Mouse (Mus musculus) hindbrain, embryonic 12.5 days (tissue): ENCODE measurements around the gene Ubald2. TPM values are rescaled to one million over a fixed set of nuclear protein-coding genes. Genes with fewer than 3 reads are reported as not detected.
"Not testable (repeated sequence)": the region's sequence is repeated elsewhere in the genome, so short reads cannot be mapped to it uniquely, and the experiment has no call there.

Experiments used
- ATAC-seq: fragments of 200-750 bp; cut with Nextera tagmentation; 2 replicates; pipeline ENCODE4 v1.8.0; 2017; ENCODE audit warnings: moderate TSS enrichment; ENCODE audit not compliant: low FRiP score
- H3K27ac ChIP-seq: fragments of 300-500 bp; sonication (generic); 2 replicates; pipeline ENCODE4 v1.5.1; 2016; ENCODE audit warnings: mild to moderate bottlenecking
- H3K27me3 ChIP-seq: fragments of 300-500 bp; sonication (generic); 2 replicates; pipeline ENCODE4 v1.6.1; 2016; ENCODE audit warnings: mild to moderate bottlenecking
- H3K36me3 ChIP-seq: fragments of 300-500 bp; sonication (generic); 2 replicates; pipeline ENCODE4 v1.6.1; 2016; ENCODE audit warnings: mild to moderate bottlenecking
- H3K4me1 ChIP-seq: fragments of 300-500 bp; sonication (generic); 2 replicates; pipeline ENCODE4 v1.6.1; 2016
- H3K4me2 ChIP-seq: fragments of 300-500 bp; sonication (generic); replicated peaks from 2 replicates; pipeline ENCODE4 v1.6.1; 2016; ENCODE audit warnings: mild to moderate bottlenecking
- H3K4me3 ChIP-seq: fragments of 300-500 bp; sonication (generic); 2 replicates; pipeline ENCODE4 v1.5.1; 2016; ENCODE audit warnings: mild to moderate bottlenecking
- H3K9ac ChIP-seq: fragments of 300-500 bp; sonication (generic); 2 replicates; pipeline ENCODE4 v1.6.1; 2016; ENCODE audit warnings: mild to moderate bottlenecking, moderate library complexity
- H3K9me3 ChIP-seq: fragments of 300-500 bp; sonication (generic); replicated peaks from 2 replicates; pipeline ENCODE4 v1.6.1; 2016; ENCODE audit warnings: mild to moderate bottlenecking
- WGBS: fragments of 180-500 bp; shearing (Covaris S2); methylation state at CpG from one replicate; pipeline ENCODE4 v1.1.7; 2016; 5-methylcytosine and 5-hydroxymethylcytosine counted together
- polyA plus RNA-seq: library from polyadenylated mRNA; unstranded; fragments of >200 nt; fragmentation: Nextera tagmentation; extraction: Ambion mirVana; gene quantifications from 2 replicates; pipeline ENCODE4 v1.2.1, GENCODE M21; 2016

The Ubald2 gene
- polyA plus RNA-seq, 1 experiment from 2014 or later, result 50.6 TPM

DNA sequence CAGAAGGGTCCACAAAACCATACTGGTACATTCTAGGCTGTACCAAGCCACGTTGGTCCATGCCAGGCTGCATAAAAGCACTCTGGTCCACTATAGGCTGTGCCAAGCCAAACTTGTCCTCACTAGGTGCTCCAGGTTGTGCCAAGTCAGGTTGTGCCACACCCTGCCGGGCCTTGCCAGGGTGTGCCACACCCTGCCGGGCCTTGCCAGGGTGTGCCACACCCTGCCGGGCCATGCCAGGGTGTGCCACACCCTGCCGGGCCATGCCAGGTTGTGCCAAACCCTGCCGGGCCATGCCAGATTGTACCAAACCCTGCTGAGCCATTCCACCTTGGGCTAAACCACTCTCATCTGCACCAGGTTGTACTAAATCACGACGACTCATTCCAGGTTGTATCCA is 22.3 kb downstream of the Ubald2 start:
- Histone ChIP-seq H3K27me3 (no peaks in the 10 kb centered on the region; the same call in 1 of the 2 replicates), H3K9me3 (no peaks in the 10 kb centered on the region), H3K4me3 (no peak overlapping the region), H3K4me1 (no peaks in the 10 kb centered on the region), H3K36me3 (no peaks in the 10 kb centered on the region), H3K4me2 (no peak overlapping the region), H3K9ac (no peak overlapping the region), H3K27ac (no peak overlapping the region)
- ATAC-seq, result no peak
- WGBS, result 89% methylated on average over 8 of the region's 8 CpGs

- H3K4me3 ChIP-seq, result no peak overlapping the region
- H3K36me3 ChIP-seq, result no peaks in the 10 kb centered on the region
- no peak overlapping the region for H3K27ac ChIP-seq
- H3K9me3 ChIP-seq, result no peaks in the 10 kb centered on the region
- H3K27me3 ChIP-seq, result no peaks in the 10 kb centered on the region; the same call in 1 of the 2 replicates
- no peak overlapping the region for H3K9ac ChIP-seq
- peaks cover 6% of the 10 kb centered on the region; the same call in 1 of the 2 replicates for H3K4me1 ChIP-seq
- H3K4me2 ChIP-seq, result no peak overlapping the region
- ATAC-seq, result no peak
- WGBS, result 50% methylated on average over 4 of the region's 4 CpGs
These were observed 25.9 kb downstream of the Ubald2 start for GRCm38 (mm10) chr11:116459786-116460185.

- no peaks in the 10 kb centered on the region for H3K36me3 ChIP-seq
- no peak for ATAC-seq
- no peak overlapping the region for H3K9ac ChIP-seq
- H3K4me1 ChIP-seq, result peaks cover 6% of the 10 kb centered on the region; the same call in 1 of the 2 replicates
- H3K4me3 ChIP-seq, result no peak overlapping the region
- 65% methylated on average over 4 of the region's 5 CpGs for WGBS
- H3K9me3 ChIP-seq, result no peaks in the 10 kb centered on the region
- no peak overlapping the region for H3K4me2 ChIP-seq
- H3K27me3 ChIP-seq, result no peaks in the 10 kb centered on the region
- no peak overlapping the region for H3K27ac ChIP-seq
These were observed 29.4 kb downstream of the Ubald2 start for GRCm38 (mm10) chr11:116463338-116463737.

GRCm38 (mm10) chr11:116463833-116464232 is 29.9 kb downstream of the Ubald2 start:
- Histone ChIP-seq H3K36me3 (no peaks in the 10 kb centered on the region), H3K27ac (no peak overlapping the region), H3K4me1 (peaks cover 6% of the 10 kb centered on the region; the same call in 1 of the 2 replicates), H3K4me2 (no peak overlapping the region), H3K9me3 (no peaks in the 10 kb centered on the region), H3K4me3 (no peak overlapping the region), H3K27me3 (no peaks in the 10 kb centered on the region), H3K9ac (no peak overlapping the region)
- no peak for ATAC-seq
- 8% methylated on average over 2 of the region's 2 CpGs for WGBS

GRCm38 (mm10) chr11:116466141-116466540 is 32.2 kb downstream of the Ubald2 start, which contains the start of gene Qrich2:
Qrich2 (minus strand) TSS chr11:116466241.
- WGBS, result 71% methylated on average over 20 of the region's 20 CpGs
- Histone ChIP-seq H3K27ac (no peak within 1 kb of the TSS), H3K36me3 (peaks cover 16% of the 10 kb centered on the region), H3K9me3 (no peaks in the 10 kb centered on the region), H3K9ac (no peak within 1 kb of the TSS), H3K27me3 (no peaks in the 10 kb centered on the region), H3K4me1 (peaks cover 6% of the 10 kb centered on the region; the same call in 1 of the 2 replicates), H3K4me3 (no peak within 1 kb of the TSS), H3K4me2 (no peak within 1 kb of the TSS)
- no peak for ATAC-seq

GRCm38 (mm10) chr11:116468338-116468737 is 34.4 kb downstream of the Ubald2 start:
- not testable (repeated sequence) for H3K27ac ChIP-seq
- WGBS, result 81% methylated on average over 3 of the region's 3 CpGs

DNA sequence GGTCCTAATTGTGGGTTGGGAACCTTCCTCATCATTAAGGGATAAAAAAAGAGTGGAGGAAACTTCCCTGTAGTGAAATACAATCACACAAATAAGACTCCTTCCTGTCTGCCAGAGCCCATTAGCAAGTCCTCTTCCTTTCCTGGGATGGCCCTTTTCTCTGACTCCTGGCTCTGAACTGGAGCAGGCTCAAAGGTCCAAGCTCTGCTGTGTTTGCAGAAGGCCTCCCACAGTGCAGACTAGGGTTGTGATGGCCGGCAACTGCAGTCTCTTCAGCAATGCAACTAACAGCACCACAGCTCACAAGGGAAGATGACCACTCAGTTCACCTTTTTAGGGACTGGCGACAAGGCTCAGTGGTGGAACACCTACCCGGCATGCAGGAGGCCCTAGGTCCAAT is 36.4 kb downstream of the Ubald2 start:
- Histone ChIP-seq H3K4me3 (no peak overlapping the region), H3K27ac (no peak overlapping the region), H3K9ac (no peak overlapping the region), H3K4me2 (no peak overlapping the region), H3K36me3 (peaks cover 53% of the 10 kb centered on the region), H3K27me3 (no peaks in the 10 kb centered on the region), H3K4me1 (no peaks in the 10 kb centered on the region), H3K9me3 (no peaks in the 10 kb centered on the region)
- 86% methylated on average over 3 of the region's 3 CpGs for WGBS
- ATAC-seq, result no peak

More at GRCm38 (mm10) chr11:116468338-116468737, 34.4 kb downstream of the Ubald2 start:
- not testable (repeated sequence) for H3K27me3 ChIP-seq, ATAC-seq, H3K9ac ChIP-seq, H3K4me2 ChIP-seq, H3K4me3 ChIP-seq, H3K4me1 ChIP-seq, H3K9me3 ChIP-seq
- peaks cover 37% of the 10 kb centered on the region for H3K36me3 ChIP-seq

DNA sequence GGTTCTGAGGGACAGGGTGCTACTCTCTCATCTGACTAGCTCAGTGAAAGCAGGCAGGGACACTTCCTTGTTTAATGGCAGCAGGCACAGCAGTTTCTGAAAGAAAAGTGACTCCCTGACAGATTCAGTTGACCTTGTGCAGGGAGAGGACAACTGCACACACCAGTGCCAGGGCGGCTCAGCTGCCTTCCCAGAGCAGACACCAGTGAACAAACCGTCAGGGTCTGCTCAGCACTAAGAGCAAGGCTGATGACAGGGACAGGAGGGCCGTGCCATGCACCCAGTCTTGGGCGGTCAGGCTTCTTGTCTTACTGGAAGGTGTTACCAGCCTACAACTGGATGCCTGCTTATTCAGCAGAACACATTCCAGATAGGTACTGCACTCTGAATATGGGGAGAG is 37.0 kb downstream of the Ubald2 start:
- Histone ChIP-seq H3K9ac (no peak overlapping the region), H3K27ac (no peak overlapping the region), H3K4me1 (no peaks in the 10 kb centered on the region), H3K4me2 (no peak overlapping the region), H3K27me3 (no peaks in the 10 kb centered on the region), H3K9me3 (no peaks in the 10 kb centered on the region), H3K36me3 (peaks cover 59% of the 10 kb centered on the region), H3K4me3 (no peak overlapping the region)
- 88% methylated on average over 4 of the region's 4 CpGs for WGBS
- ATAC-seq, result no peak

- no peak overlapping the region for H3K27ac ChIP-seq
- ATAC-seq, result no peak
- H3K4me2 ChIP-seq, result no peak overlapping the region
- H3K36me3 ChIP-seq, result peaks cover 73% of the 10 kb centered on the region
- no peaks in the 10 kb centered on the region for H3K9me3 ChIP-seq
- no peaks in the 10 kb centered on the region for H3K27me3 ChIP-seq
- no peak overlapping the region for H3K4me3 ChIP-seq
- H3K4me1 ChIP-seq, result no peaks in the 10 kb centered on the region
- no peak overlapping the region for H3K9ac ChIP-seq
- WGBS, result 87% methylated on average over 4 of the region's 4 CpGs
These were observed 38.4 kb downstream of the Ubald2 start for GRCm38 (mm10) chr11:116472275-116472674.

DNA sequence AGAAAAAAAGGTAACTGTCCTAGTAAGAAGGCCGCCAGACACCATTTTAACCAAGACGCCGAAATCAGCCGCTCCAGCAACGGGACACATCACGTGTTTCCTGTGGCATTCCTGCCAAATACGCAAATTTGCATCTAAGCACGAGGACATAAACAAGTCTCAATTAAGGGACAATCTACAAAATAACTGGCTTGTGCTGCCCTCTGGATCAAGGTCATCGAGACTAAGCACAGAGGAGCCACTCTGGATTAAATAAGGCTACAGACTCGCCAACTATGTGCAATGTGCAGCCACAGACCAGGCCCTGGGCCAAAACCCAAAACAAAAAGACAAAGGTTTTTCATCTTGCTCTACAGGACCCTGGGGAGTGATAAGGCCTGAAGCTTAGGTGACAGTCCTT is 42.1 kb downstream of the Ubald2 start:
- H3K9me3 ChIP-seq, result no peaks in the 10 kb centered on the region
- no peak overlapping the region for H3K4me2 ChIP-seq
- no peak overlapping the region for H3K4me3 ChIP-seq
- H3K27ac ChIP-seq, result no peak overlapping the region
- no peak for ATAC-seq
- 89% methylated on average over 10 of the region's 10 CpGs for WGBS
- peaks cover 95% of the 10 kb centered on the region for H3K36me3 ChIP-seq
- H3K9ac ChIP-seq, result no peak overlapping the region
- no peaks in the 10 kb centered on the region for H3K27me3 ChIP-seq
- no peaks in the 10 kb centered on the region for H3K4me1 ChIP-seq

DNA sequence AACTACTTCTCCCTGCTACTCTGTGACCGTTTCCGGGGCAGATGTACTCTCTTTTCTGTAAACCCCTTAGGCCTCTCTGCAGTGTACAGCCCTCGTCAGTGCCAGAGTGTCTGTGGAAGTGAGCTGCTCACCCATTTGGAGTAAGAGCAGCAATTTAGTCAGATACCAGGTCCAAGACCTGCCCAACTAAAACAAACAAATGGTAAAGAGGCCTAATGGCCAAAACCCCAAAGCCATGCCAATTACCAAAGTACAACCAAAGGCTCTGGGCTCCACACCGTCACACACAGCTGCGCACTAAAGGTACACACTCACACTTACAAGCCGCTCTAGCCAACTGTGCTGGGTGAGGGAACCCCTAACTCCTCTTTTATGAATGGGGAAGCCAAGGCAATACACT is 42.8 kb downstream of the Ubald2 start:
- H3K4me1 ChIP-seq, result no peaks in the 10 kb centered on the region
- peaks cover 95% of the 10 kb centered on the region for H3K36me3 ChIP-seq
- no peaks in the 10 kb centered on the region for H3K9me3 ChIP-seq
- H3K4me2 ChIP-seq, result no peak overlapping the region
- no peak for ATAC-seq
- H3K27me3 ChIP-seq, result no peaks in the 10 kb centered on the region
- 94% methylated on average over 6 of the region's 6 CpGs for WGBS
- H3K9ac ChIP-seq, result no peak overlapping the region
- no peak overlapping the region for H3K27ac ChIP-seq
- no peak overlapping the region for H3K4me3 ChIP-seq

DNA sequence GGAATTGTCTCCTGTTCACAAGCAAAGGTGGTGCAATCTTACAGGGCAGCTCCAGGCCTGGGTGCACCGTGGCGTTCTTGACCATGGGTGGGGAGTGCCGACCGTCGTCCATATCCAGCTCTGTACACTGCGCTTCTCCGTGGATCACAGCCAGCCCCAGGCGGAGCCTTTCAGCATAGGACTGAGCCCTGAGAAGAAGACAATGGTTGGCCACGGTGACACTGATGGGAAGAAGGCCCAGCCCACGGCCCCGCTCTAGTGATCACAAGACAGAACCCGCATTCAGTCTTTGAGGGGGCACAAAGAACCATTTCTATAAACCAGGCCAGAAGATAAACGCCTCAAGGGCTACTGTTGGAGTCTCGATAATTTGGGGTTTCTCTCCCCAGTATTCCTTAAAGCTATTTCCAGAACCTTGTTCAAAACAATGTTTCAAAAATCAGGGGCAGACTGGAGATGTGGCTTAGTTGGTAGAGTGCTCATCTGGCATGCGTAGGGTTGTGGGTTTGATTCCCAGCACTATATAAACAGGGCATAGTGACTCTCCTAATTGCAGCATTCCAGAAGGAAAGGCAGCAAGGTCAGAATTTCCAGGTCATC is 43.4 kb downstream of the Ubald2 start:
- no peak overlapping the region for H3K4me3 ChIP-seq
- H3K27ac ChIP-seq, result no peak overlapping the region
- H3K9me3 ChIP-seq, result no peaks in the 10 kb centered on the region
- no peak for ATAC-seq
- no peak overlapping the region for H3K4me2 ChIP-seq
- WGBS, result 84% methylated on average over 15 of the region's 15 CpGs
- H3K9ac ChIP-seq, result no peak overlapping the region
- no peaks in the 10 kb centered on the region for H3K27me3 ChIP-seq
- peaks cover 95% of the 10 kb centered on the region for H3K36me3 ChIP-seq
- no peaks in the 10 kb centered on the region for H3K4me1 ChIP-seq

DNA sequence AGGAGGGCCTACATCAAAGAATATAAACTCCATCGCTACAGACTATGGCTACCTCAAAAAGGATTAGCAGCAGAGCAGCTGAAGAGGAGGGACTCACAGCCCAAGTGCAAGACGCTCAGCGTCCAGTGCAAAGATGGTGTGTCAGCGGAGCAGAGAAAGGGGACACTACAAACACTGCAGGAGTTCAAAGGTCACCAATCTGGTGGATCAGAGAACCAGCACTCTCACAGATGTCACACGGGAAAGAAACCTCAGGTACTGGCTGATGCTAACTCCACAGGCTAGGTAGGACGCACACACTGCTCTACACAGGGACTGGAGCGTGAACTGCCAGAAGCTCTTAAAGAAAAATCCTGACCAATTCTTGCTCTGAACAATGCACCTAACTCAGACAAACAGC is 45.1 kb downstream of the Ubald2 start:
- WGBS, result 80% methylated on average over 7 of the region's 7 CpGs
- no peaks in the 10 kb centered on the region for H3K4me1 ChIP-seq
- no peak for ATAC-seq
- H3K9me3 ChIP-seq, result no peaks in the 10 kb centered on the region
- no peak overlapping the region for H3K9ac ChIP-seq
- no peaks in the 10 kb centered on the region for H3K27me3 ChIP-seq
- H3K4me2 ChIP-seq, result no peak overlapping the region
- peaks cover 89% of the 10 kb centered on the region for H3K36me3 ChIP-seq
- no peak overlapping the region for H3K4me3 ChIP-seq
- no peak overlapping the region for H3K27ac ChIP-seq
